Mouse (Mus musculus) mouse trophoblast stem cell (cell line): ENCODE results near the gene Lrrc1.

Source experiments
- in situ Hi-C, 2 experiments: fragments of 300-500 bp; cut with MseI, MboI; formaldehyde crosslinking; loops; 2 replicates in 1 of 2; 3 replicates in 1 of 2; pipeline ENCODE4 v1.15.1; 2025

Gene Lrrc1

GRCm38 (mm10) chr9:77463861-77464260, 80.8 kb downstream of the Lrrc1 start:
- in situ Hi-C loops: no loop called here

GRCm38 (mm10) chr9:77463195-77463594, 81.5 kb downstream of the Lrrc1 start:
- in situ Hi-C loops: no loop called here

DNA sequence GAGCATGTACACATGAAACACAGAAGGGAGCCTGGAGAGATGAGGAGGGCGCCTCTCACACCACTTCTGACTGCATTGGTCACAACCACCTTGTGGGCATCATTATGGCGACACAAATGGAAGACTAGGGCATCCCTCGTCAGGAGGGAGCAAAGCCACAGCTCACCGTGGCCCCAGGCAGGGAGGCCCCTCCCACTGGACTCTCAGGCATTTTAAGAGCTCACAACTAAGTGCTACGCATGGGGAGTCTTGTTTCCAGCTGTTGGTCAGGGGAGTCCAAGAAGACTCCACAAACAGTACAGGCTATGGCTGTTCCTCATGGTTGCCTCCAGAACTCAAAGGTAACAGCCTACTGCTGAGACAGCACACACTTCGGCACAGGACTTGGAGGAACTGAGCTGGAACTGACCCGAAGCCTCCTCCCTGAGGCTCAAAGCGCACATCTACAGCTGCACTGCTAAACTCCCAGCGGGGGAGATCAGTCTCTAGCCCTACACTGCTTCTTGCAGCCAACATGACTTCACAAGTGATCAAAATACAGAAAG, 83.2 kb downstream of the Lrrc1 start:
- in situ Hi-C loops: no loop called here

DNA sequence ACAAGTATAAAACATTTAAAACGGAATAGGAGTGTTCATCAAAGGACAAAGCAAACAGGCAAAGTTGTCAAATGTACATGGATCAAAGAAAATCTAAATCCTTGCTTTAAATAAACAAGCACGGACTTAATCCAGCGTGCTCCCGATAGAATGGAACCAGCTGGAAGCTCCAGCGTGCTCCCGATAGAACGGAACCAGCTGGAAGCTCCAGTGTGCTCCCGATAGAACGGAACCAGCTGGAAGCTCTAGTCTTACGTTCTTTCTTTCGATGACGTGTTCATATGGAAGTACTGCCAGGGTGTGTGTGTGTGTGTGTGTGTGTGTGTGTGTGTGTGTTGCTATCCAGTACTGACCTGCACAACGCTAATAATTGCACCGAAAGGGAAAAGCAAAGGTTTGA, 84.3 kb downstream of the Lrrc1 start:
- in situ Hi-C loops: no loop called here

DNA sequence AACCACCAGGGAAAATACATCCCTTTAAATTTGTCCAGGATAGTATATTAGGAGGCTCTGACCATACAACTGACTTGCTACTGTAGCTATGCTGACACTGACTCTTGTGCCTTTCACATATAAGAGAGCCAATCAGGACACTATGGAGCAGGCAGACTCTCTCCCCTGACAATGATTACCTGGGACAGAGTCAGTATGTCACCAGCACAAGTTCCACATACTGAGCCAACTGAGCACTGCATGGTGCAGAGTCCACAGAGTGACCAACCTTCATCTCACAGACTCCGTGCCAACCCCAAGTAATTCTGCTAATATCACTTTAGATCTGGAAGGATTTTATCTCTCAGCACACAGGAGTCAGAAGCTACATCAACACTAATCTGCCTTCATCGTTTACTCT, 85.3 kb downstream of the Lrrc1 start:
- in situ Hi-C loops: no loop called here

DNA sequence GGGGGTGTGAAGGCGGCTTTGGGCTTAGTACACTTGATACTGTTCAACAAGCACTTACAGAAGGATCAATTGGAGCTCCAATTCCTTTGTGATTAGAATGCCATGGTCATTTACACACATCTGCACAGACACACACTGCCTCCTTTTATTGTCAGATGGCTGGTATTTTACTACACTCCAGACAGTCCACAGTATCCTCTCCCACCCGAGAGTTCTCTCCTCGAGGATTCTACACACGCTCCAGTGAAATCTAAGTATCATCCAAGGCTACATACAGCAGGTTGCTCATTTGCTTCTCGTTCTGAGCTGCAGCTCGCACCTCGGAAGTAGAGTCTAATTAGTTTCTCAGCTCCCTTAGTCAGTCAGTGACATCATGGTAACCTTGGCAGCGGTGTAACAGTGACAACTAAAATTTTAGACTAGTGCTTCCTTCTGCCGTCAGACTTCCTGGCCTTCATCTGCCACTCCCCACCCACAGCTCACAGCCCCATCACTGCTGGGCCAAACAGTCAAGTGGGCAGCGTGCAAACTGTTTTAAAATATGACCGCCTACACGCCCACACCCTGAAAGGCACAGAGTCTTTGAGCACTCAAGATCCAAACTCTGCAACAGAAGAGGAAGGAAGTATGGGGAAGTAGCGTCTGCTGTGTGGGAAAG, 88.4 kb downstream of the Lrrc1 start:
- in situ Hi-C loops: no loop called here

- in situ Hi-C loops: no loop called here
Observed at GRCm38 (mm10) chr9:77455439-77456168, 89.1 kb downstream of the Lrrc1 start.

DNA sequence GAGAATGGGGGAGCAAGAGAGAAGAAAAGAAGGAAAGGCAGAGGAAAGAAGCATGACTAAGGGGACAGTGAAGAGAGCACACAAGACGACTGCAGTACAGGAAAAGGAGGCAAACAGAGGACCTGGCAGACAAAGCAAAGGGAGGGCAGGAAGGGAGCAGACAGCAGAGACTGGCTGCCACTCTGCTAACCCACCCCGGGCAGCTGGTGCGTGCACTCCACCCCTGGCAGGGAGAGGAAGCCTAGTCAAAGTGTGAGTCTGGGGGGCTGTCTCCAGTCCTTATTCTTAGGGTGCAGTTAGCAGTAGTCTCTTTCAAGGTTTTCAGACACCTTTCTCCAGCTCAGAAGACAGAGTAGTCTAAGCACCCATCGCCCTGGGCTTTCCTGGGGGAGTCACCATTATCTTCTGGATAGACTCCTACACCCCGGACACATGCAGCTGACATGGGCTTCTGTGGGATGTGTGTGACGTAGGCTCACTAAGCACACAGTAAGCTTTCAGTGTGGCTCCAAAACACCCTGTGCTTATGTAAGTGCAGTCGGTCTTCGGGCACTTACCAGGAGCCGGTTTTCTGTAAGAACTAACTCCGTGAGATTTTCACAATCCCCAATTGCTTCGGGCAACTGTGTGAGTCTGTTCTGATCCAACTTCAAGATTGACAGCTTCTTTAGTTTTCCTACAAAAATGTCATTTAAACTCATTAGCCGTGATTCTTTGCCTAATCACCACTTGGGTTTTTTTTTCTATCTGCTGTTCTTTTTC, 92.4 kb downstream of the Lrrc1 start:
- in situ Hi-C loops: no loop called here

- in situ Hi-C loops: no loop called here
Observed at GRCm38 (mm10) chr9:77450447-77450846, 94.2 kb downstream of the Lrrc1 start.

- in situ Hi-C loops: no loop called here
Observed at GRCm38 (mm10) chr9:77444876-77445275, 99.8 kb downstream of the Lrrc1 start.

GRCm38 (mm10) chr9:77439371-77439770, 105.3 kb downstream of the Lrrc1 start:
- in situ Hi-C loops: no loop called here

GRCm38 (mm10) chr9:77438836-77439271, 105.8 kb downstream of the Lrrc1 start:
- in situ Hi-C loops: no loop called here

DNA sequence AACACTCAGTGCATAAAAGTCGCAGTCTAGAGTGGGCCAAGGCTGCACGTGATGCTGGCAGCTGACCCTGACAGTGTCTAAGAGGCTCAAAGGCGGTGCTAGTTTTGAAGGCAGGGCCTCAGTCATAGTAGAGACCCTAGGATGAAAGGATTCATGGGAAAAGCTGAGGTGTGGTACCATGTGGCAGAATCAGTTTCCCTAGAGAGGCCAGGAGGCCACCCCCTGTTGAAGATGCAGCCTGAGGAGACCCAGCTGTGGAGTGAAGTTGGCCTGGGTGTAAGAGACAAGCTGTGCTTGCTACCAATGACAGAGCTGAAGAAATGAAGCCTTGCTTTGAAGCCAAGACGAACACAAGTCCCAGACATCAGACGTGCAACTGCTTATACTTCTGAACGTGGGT, 107.5 kb downstream of the Lrrc1 start:
- in situ Hi-C loops: no loop called here

DNA sequence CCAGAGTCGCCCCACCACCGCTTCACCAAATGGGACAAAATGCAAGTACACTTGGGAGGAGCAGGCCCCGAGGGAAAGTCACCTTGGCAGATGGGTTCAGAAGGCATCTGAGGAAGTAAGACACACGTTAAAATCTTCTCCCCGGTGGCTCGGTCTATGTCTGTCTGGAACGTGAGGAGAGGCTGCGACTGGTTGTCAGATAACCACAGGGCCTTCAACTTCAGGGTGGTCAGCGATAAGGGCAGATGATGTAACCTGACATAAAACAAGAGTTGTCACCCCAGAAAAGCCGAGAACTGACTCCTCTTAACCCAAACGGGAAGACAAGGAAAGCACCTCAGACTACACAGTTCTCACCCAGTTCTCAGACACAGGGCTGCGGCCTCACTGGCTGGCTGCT, 109.7 kb downstream of the Lrrc1 start:
- in situ Hi-C loops: no loop called here

- in situ Hi-C loops: no loop called here
Observed at GRCm38 (mm10) chr9:77433476-77433875, 111.2 kb downstream of the Lrrc1 start.

- in situ Hi-C loops: no loop called here
Observed at GRCm38 (mm10) chr9:77432030-77432429, 112.6 kb downstream of the Lrrc1 start.

- in situ Hi-C loops: no loop called here
Observed at GRCm38 (mm10) chr9:77430413-77431087, 114.1 kb downstream of the Lrrc1 start.

DNA sequence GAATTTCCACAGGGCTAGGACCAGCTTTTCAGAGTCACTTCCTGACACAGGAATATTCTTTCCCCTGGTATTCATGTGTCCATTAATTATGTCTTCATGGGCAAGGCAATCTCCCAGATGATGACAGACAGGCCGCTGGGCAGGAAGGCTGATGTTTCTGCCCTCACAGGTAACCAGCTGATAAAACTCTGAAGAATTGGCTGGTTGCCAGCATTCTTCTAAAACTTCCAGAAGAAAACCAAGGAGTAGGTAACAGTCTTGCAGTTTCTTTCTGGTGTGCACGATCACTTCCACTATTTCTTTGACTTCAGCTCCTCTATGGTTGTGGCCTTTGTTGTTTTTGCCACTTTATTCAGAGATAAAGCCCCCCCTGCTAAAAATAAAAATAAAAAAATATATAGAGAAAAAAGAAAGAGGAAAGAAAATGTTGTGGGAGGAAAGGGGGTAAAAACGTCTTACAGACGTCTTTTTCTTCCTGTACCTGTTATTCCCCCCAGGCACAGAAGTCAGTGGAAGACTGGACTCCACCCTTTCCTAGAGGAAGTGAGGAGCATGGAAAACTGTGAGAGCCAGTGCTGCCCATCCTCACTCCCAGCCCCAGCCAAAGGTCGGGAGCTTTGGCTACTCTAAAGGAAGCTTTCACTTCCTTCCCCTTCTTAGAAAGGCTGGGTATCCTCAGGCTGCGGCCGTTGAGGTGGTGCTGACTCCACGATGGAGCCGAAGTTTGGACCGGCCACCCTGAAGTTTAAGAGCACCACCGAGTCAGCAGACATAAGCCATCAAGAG, 115.2 kb downstream of the Lrrc1 start:
- in situ Hi-C loops: no loop called here

DNA sequence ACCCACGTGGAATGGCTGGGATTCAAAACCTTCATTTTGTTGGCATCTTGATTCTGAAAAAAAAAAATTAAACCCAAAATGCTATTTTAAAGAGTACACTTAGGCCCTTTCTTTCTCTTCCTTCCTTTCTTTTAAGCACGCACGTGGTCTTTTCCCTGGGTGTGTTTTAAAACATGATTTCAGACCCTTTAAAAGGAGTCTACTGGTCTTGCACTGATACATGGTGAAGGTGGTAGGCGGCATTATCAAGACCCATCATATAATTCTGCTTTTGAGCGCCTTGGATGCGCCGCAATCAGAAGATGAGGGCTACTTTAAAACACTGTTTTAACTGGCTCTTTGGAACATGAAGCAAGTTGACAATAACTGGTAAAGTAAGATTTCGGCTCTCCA, 115.9 kb downstream of the Lrrc1 start:
- in situ Hi-C loops: no loop called here

- in situ Hi-C loops: no loop called here
Observed at GRCm38 (mm10) chr9:77428115-77428747, 116.4 kb downstream of the Lrrc1 start.
